Mouse (Mus musculus) right cerebral cortex, adult 18-20 months (tissue): ENCODE data around the gene Derl2.

Experiments used
- DNase-seq: peaks from one replicate; pipeline ENCODE4 v3.0.0; 2022; ENCODE audit warnings: mixed read lengths

Gene Derl2

GRCm38 (mm10) chr11:70980751-70981510, 38.7 kb downstream of the Derl2 start:
- no peak for DNase-seq

- no peak for DNase-seq
These were observed 39.4 kb downstream of the Derl2 start for GRCm38 (mm10) chr11:70980232-70980631.

- DNase-seq = no peak
These were observed 42.3 kb downstream of the Derl2 start for GRCm38 (mm10) chr11:70977293-70977692.

GRCm38 (mm10) chr11:70975193-70975592, 44.4 kb downstream of the Derl2 start:
- no peak for DNase-seq

GRCm38 (mm10) chr11:70973947-70974346, 45.7 kb downstream of the Derl2 start:
- no peak for DNase-seq

- DNase-seq = no peak
These were observed 47.1 kb downstream of the Derl2 start for GRCm38 (mm10) chr11:70972586-70972985.

- DNase-seq = no peak
These were observed 48.8 kb downstream of the Derl2 start for GRCm38 (mm10) chr11:70970560-70971540.

- DNase-seq = peak; percentile 96
These were observed 49.7 kb downstream of the Derl2 start, which contains the start of the genes Nup88 and Rpain for GRCm38 (mm10) chr11:70969821-70970559. Gene Nup88, minus strand, starts transcription at chr11:70969973. Gene Rpain, plus strand, starts transcription at chr11:70970213.

GRCm38 (mm10) chr11:70969271-70969794, 50.3 kb downstream of the Derl2 start:
- no peak for DNase-seq

GRCm38 (mm10) chr11:70964222-70964907, 55.3 kb downstream of the Derl2 start:
- no peak for DNase-seq

GRCm38 (mm10) chr11:70960786-70961554, 58.7 kb downstream of the Derl2 start:
- no peak for DNase-seq
